Mouse (Mus musculus): ENCODE measurements around the gene Rack1. TPM values are rescaled to one million over a fixed set of nuclear protein-coding genes. Genes with fewer than 3 reads are reported as not detected.
A peak's percentile ranks its signal among the peaks of the same experiment; 100 is the strongest.

Rack1 gene
- polyA plus RNA-seq, 1 experiment = 2,044 TPM

DNA sequence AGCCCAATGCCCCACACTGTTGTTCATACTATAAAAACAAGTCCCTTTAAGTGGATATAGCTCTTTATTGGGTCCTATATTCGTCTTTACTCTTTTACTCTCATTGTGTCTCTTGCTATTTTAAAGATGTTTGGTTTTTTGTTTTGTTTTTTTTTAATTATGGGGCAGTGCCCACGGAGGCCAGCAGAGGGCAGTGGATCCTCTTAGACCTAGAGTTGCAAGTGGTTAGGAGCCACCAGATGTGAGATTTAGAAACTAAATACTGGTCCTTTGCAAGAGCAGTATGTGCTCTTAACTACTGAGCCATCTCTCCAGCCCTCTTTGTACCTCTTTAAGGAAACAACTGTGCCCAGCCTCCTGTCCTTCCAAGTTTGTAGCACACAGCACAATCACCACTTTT lies 28.4 kb upstream of the Rack1 start:
- H3K36me3 ChIP-seq (ENCODE audit: control insufficient read depth, insufficient read depth, low read length, poor library complexity, severe bottlenecking) = no peaks in the 10 kb centered on the region
- no peaks in the 10 kb centered on the region for H3K4me1 ChIP-seq (ENCODE audit: control insufficient read depth, insufficient read depth, low read length)
- no peak overlapping the region for H3K27ac ChIP-seq (ENCODE audit: insufficient read depth, low read length)
- H3K27me3 ChIP-seq (ENCODE audit: control insufficient read depth, insufficient read depth, low read length, poor library complexity, severe bottlenecking) = no peaks in the 10 kb centered on the region
- H3K9ac ChIP-seq (ENCODE audit: low read depth, poor library complexity, severe bottlenecking) = no peak overlapping the region
- TF ChIP-seq POLR2A (IDR thresholded peaks at IDR 0.05; ENCODE audit: insufficient read depth, low read length) (no peak), CTCF (IDR thresholded peaks at IDR 0.05; ENCODE audit: low read depth, low read length) (peak; percentile 50)
- no peak overlapping the region for H3K4me3 ChIP-seq (ENCODE audit: low read depth, low read length)
- H3K9me3 ChIP-seq (replicated peaks; ENCODE audit: control insufficient read depth, insufficient read depth, low read length, poor library complexity, severe bottlenecking) = no peaks in the 10 kb centered on the region

DNA sequence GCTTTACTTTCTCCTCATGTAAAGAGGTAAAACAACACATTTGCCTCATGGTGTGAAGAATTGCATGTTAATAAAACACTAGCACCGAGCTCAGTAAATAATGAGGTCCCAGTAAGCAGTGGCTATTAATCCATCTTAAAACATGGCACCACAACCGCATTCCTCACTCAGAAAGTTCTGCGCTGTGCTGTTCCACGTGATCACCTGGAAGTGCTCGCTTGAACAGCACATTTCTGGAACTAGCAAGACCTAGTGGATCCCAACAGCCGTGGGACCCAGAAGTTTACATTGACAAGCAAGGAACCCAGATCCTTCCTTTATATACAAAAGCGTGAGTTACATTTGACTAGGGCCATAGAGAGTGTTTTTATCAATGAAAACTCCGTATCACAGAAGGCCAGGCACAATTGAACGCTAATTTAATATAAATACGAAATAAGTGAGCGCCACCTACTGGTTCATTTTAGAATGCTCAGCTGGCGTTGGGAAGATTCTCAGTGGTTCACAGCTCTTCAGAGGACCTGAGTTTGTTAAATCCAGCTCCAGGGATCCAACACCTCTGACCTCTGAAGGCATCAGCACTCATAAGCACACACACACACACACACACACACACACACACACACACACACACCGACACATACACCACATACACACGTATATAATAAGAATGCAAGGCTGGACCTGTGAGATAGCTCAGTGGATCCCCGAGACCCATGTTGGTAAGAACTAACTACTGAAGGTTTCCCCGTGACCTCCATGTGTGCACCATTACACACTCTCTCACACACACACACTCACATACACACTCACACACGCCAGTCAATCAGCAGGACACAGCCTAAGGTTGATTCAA lies 25.5 kb upstream of the Rack1 start:
- Histone ChIP-seq H3K27me3 (ENCODE audit: control insufficient read depth, insufficient read depth, low read length, poor library complexity, severe bottlenecking) (no peaks in the 10 kb centered on the region), H3K27ac (ENCODE audit: insufficient read depth, low read length) (no peak overlapping the region), H3K4me1 (ENCODE audit: control insufficient read depth, insufficient read depth, low read length) (no peaks in the 10 kb centered on the region), H3K9me3 (replicated peaks; ENCODE audit: control insufficient read depth, insufficient read depth, low read length, poor library complexity, severe bottlenecking) (no peaks in the 10 kb centered on the region), H3K4me3 (ENCODE audit: low read depth, low read length) (no peak overlapping the region), H3K9ac (ENCODE audit: low read depth, poor library complexity, severe bottlenecking) (no peak overlapping the region), H3K36me3 (ENCODE audit: control insufficient read depth, insufficient read depth, low read length, poor library complexity, severe bottlenecking) (no peaks in the 10 kb centered on the region)
- TF ChIP-seq EP300 (IDR thresholded peaks at IDR 0.05; ENCODE audit: insufficient read depth, low read depth, low read length) (no peak), CTCF (IDR thresholded peaks at IDR 0.05; ENCODE audit: low read depth, low read length) (no peak), POLR2A (IDR thresholded peaks at IDR 0.05; ENCODE audit: insufficient read depth, low read length) (no peak)

DNA sequence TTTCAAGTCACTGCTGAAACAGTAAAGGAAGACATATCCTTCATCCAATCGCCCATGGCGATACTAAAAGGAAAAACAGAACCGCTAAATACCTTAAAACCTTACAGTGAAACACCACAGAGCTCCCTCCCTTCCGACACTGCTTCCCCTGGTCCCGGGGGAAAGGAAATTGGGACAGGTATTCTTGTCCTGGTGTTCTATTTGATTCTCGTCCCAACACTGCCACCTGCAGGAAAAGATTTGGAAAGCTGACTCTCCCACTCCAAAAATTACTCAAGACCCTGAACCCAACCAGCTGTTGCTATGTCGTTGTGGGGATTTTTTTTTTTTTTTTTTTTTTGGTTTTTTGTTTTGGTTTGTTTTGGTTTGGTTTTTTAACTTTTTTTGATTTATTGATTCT lies 24.6 kb upstream of the Rack1 start:
- Histone ChIP-seq H3K4me3 (ENCODE audit: low read depth, low read length) (no peak overlapping the region), H3K36me3 (ENCODE audit: control insufficient read depth, insufficient read depth, low read length, poor library complexity, severe bottlenecking) (no peaks in the 10 kb centered on the region), H3K9ac (ENCODE audit: low read depth, poor library complexity, severe bottlenecking) (no peak overlapping the region), H3K27me3 (ENCODE audit: control insufficient read depth, insufficient read depth, low read length, poor library complexity, severe bottlenecking) (no peaks in the 10 kb centered on the region), H3K9me3 (replicated peaks; ENCODE audit: control insufficient read depth, insufficient read depth, low read length, poor library complexity, severe bottlenecking) (no peaks in the 10 kb centered on the region), H3K27ac (ENCODE audit: insufficient read depth, low read length) (no peak overlapping the region), H3K4me1 (ENCODE audit: control insufficient read depth, insufficient read depth, low read length) (no peaks in the 10 kb centered on the region)
- peak; percentile 8 for TF ChIP-seq CTCF (IDR thresholded peaks at IDR 0.05; ENCODE audit: low read depth, low read length)
- TF ChIP-seq EP300 (IDR thresholded peaks at IDR 0.05; ENCODE audit: insufficient read depth, low read depth, low read length) = no peak
- TF ChIP-seq POLR2A (IDR thresholded peaks at IDR 0.05; ENCODE audit: insufficient read depth, low read length) = no peak

DNA sequence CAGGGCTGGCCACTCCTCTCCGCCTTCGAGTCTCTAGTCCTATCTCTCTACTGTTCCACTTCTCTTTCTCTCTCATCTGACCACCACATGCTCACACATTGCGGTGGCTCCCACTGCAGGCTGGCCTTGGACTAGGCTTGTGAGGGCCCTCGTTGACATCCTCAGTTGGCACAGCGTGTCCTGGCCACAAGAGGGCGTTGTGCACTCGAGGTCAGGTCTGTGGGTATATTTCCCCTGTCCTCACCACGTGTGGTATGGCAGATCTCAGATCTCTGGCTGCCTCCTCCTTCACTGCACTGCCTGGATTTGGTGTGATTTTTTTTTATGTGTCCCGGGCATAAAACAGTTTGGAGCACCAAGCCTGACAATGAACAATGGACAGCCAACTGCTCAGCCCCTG lies 23.5 kb upstream of the Rack1 start:
- H3K4me3 ChIP-seq (ENCODE audit: low read depth, low read length) = no peak overlapping the region
- H3K9ac ChIP-seq (ENCODE audit: low read depth, poor library complexity, severe bottlenecking) = no peak overlapping the region
- TF ChIP-seq CTCF (IDR thresholded peaks at IDR 0.05; ENCODE audit: low read depth, low read length) (peak; percentile 94), EP300 (IDR thresholded peaks at IDR 0.05; ENCODE audit: insufficient read depth, low read depth, low read length) (no peak), POLR2A (IDR thresholded peaks at IDR 0.05; ENCODE audit: insufficient read depth, low read length) (no peak)
- H3K36me3 ChIP-seq (ENCODE audit: control insufficient read depth, insufficient read depth, low read length, poor library complexity, severe bottlenecking) = no peaks in the 10 kb centered on the region
- no peaks in the 10 kb centered on the region for H3K4me1 ChIP-seq (ENCODE audit: control insufficient read depth, insufficient read depth, low read length)
- no peaks in the 10 kb centered on the region for H3K27me3 ChIP-seq (ENCODE audit: control insufficient read depth, insufficient read depth, low read length, poor library complexity, severe bottlenecking)
- H3K9me3 ChIP-seq (replicated peaks; ENCODE audit: control insufficient read depth, insufficient read depth, low read length, poor library complexity, severe bottlenecking) = no peaks in the 10 kb centered on the region
- H3K27ac ChIP-seq (ENCODE audit: insufficient read depth, low read length) = no peak overlapping the region

DNA sequence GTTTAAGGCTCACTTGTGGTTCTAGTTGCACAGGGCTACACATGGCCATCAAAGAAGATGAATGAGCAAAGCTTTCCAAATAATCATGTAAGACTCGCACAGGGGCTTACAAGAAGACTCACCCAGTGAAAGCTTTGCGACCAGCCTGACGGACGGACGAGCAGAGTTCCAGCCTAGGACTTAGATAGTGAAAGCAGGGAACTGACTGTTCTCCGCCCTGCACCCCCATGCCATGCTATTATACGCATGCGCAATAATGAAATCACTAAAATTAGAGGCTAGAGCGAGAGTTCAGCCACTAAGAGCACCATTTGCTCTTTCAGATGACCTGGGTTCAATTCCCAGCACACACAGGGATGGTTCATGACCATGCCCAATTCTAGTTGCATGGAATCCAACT lies 22.8 kb upstream of the Rack1 start:
- no peaks in the 10 kb centered on the region for H3K9me3 ChIP-seq (replicated peaks; ENCODE audit: control insufficient read depth, insufficient read depth, low read length, poor library complexity, severe bottlenecking)
- H3K4me3 ChIP-seq (ENCODE audit: low read depth, low read length) = no peak overlapping the region
- no peaks in the 10 kb centered on the region for H3K27me3 ChIP-seq (ENCODE audit: control insufficient read depth, insufficient read depth, low read length, poor library complexity, severe bottlenecking)
- TF ChIP-seq POLR2A (IDR thresholded peaks at IDR 0.05; ENCODE audit: insufficient read depth, low read length) (no peak), EP300 (IDR thresholded peaks at IDR 0.05; ENCODE audit: insufficient read depth, low read depth, low read length) (no peak), CTCF (IDR thresholded peaks at IDR 0.05; ENCODE audit: low read depth, low read length) (no peak)
- no peak overlapping the region for H3K27ac ChIP-seq (ENCODE audit: insufficient read depth, low read length)
- H3K4me1 ChIP-seq (ENCODE audit: control insufficient read depth, insufficient read depth, low read length) = no peaks in the 10 kb centered on the region
- H3K36me3 ChIP-seq (ENCODE audit: control insufficient read depth, insufficient read depth, low read length, poor library complexity, severe bottlenecking) = no peaks in the 10 kb centered on the region
- no peak overlapping the region for H3K9ac ChIP-seq (ENCODE audit: low read depth, poor library complexity, severe bottlenecking)

DNA sequence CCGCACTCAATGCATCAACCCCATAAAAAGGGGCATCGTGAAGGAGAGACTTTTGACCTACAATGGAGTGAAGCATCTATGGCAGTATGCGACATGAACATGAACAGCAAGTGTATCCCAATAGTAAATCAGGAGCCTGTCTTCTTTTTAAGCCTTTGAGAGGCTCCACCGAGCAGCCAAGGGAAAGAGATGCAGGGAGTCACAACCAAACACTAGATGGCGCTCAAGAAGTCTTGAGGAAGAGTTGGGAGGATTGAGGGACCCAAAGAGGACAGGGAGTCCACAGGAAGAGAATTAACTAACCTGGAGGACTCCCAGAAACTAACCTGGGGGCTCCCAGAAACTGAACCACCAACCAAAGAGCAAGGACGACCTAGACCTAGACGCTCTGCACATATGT lies 20.7 kb upstream of the Rack1 start:
- Histone ChIP-seq H3K4me3 (ENCODE audit: low read depth, low read length) (peak overlapping the region; percentile 57), H3K36me3 (ENCODE audit: control insufficient read depth, insufficient read depth, low read length, poor library complexity, severe bottlenecking) (no peaks in the 10 kb centered on the region), H3K4me1 (ENCODE audit: control insufficient read depth, insufficient read depth, low read length) (no peaks in the 10 kb centered on the region), H3K9ac (ENCODE audit: low read depth, poor library complexity, severe bottlenecking) (peak overlapping the region; percentile 54), H3K27me3 (ENCODE audit: control insufficient read depth, insufficient read depth, low read length, poor library complexity, severe bottlenecking) (no peaks in the 10 kb centered on the region), H3K27ac (ENCODE audit: insufficient read depth, low read length) (no peak overlapping the region), H3K9me3 (replicated peaks; ENCODE audit: control insufficient read depth, insufficient read depth, low read length, poor library complexity, severe bottlenecking) (no peaks in the 10 kb centered on the region)
- TF ChIP-seq POLR2A (IDR thresholded peaks at IDR 0.05; ENCODE audit: insufficient read depth, low read length) (no peak), CTCF (IDR thresholded peaks at IDR 0.05; ENCODE audit: low read depth, low read length) (peak; percentile 51)

All from ES-Bruce4 (cell line).